Mouse (Mus musculus) right cerebral cortex, adult 18-20 months (tissue): ENCODE results near the gene Ccdc63.
"Not testable (repeated sequence)": the region's sequence is repeated elsewhere in the genome, so short reads cannot be mapped to it uniquely, and the experiment has no call there.

Source experiments
- DNase-seq: peaks from one replicate; pipeline ENCODE4 v3.0.0; 2022; ENCODE audit warnings: mixed read lengths

Ccdc63 gene

DNA sequence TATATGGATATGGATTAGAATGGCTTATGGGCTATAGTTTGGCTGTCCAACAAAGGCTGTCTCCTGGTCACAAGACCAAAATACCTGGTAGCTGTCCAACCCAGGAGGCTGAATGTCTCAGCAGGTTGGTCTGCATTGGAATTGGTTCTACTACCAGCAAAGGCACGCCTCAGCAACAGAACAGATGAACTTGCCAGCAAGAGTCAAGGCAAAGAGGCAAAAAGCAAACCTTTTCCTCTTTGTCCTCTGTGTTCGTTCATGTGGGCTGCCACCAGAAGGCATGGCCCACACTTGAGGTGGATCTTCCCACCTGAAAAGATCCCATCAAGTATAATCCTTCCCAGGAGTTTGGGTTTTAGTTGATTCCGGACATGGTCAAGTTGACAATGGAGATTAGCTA is at the start of gene Ccdc63:
TSS of gene Ccdc63 (minus strand) at position 101 of the 400 bp plus-strand sequence.
- no peak for DNase-seq

DNA sequence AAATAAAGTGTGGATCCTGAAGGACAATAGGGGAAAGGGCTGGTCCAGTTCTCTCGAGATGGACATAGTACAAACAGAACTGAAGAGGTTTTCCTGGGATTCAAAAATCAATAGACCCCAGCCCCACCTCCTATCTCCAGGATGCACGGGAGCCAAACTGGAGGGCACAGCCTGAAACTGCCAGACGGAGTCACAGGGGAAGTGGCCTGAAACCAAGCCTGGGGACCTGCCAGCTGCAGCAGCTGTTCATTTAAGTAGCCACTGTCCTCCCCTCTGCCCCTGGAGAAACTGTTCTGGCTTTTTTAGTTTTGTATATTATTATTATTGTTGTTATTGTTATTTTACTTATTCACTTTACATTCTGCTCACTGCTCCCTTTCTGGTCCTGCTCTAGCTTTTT is 48.5 kb upstream of the Ccdc63 start:
- DNase-seq = no peak

DNA sequence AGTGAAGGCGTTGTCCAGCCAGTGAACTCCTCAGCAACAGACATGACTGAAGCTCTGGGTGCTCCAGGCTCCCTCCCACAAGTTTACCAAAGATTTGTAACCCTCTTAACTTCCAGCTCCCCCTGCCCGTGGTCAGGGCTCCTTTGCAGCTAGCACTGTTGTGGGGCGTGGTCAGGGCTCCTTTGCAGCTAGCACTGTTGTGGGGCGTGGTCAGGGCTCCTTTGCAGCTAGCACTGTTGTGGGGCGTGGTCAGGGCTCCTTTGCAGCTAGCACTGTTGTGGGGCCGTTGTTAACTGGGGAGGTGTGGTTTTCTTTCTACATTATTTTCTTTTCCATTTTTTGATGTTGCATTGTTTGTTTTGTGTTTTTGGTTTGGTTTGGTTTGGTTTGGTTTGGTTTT is 44.2 kb upstream of the Ccdc63 start:
- DNase-seq = not testable (repeated sequence)

GRCm38 (mm10) chr5:122184283-122184806 is 43.7 kb upstream of the Ccdc63 start:
- no peak for DNase-seq

- no peak for DNase-seq
These were observed 39.0 kb upstream of the Ccdc63 start for GRCm38 (mm10) chr5:122179665-122180064.

DNA sequence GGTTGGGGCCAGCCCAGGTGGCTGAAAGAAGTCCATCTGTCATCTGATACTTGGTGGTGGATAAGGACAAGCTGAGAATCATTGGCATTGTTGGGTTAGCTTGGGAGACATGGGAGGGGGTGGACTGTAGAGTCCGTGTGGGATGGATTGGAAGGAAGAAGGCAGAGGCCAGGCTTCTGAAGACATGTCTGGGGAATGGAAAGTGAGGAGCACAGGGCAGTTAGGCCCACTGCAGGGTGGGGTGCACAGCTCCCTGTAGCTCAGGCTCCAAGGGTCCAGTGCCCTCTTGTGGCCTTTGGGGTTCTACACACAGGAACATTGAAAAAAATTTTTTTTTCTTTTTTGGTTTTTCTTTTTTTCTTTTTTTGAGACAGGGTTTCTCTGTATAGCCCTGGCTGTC is 35.8 kb upstream of the Ccdc63 start:
- DNase-seq = no peak

DNA sequence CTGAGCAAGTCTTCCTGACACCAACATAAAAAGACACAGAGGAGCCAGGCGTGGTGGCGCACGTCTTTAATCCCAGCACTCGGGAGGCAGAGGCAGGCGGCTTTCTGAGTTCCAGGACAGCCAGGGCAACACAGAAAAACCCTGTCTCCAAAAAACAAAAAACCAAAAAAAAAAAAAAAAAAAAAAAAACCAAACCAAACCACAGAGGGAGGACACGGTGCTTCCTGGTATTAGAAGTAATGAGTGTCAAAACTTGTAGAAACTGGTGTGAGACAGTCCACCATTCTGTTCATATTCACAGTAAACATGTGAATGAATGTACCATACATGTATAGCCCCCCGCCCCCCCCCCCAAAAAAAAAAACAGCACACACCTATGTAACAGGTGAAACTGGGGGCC is 35.3 kb upstream of the Ccdc63 start:
- no peak for DNase-seq

GRCm38 (mm10) chr5:122175402-122175801 is 34.8 kb upstream of the Ccdc63 start:
- DNase-seq = no peak

GRCm38 (mm10) chr5:122171058-122171457 is 30.4 kb upstream of the Ccdc63 start:
- DNase-seq = no peak

DNA sequence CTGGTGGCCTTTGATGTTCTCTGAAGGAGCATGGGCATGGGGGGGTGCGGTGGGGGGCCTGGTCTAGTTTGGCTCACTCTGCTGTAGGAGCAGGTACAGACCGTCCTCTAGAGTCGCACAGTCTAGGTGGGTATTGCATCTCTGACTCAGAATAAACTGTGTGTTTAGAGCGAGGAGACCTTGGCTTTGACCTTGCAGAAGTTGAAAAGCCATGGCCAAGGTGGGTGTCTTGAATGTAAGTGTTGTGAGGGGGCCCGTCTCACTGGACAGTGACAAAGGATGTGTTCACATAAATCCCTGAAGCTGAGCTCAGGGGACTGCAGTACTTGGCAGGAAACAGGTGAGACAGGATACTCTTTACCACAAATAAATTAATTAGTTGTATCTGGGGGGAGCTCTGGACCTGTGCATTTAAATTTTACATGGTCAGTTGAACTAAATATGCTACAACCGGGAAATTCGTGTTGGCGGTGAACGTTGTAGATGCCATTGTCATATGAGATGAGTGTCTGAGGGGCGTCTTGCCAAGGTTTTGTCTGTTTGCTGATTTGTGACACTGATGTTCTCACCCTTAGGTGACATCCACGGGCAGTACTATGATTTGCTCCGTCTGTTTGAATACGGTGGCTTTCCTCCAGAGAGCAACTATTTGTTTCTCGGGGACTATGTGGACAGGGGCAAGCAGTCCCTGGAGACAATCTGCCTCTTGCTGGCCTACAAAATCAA is 27.9 kb upstream of the Ccdc63 start:
- DNase-seq = no peak

DNA sequence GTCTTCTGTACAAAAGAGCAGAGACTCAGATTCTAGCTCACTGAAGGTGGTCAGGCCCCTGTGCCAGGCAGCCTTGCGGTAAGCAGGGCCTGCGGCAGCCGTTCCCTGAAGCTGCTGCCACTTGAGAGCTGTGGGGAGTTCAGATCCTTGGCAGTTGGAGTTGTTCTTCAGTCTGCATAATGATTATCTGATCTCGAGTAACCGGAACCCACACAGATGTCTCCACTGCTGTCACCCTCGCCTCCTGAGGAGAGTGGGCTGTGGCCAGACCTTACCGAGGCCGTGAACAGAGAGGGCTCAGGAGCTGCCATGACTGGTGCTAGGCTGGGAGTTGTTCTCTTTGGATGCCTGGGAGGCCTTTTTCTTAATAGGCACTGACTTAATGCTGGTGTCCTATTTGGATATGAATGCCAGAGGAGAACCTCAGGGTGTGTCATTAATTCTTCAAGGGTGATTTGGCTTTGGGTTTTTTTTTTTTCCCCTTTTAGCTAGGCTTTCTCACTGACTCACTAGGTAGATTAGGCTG is 26.1 kb upstream of the Ccdc63 start:
- DNase-seq = no peak

DNA sequence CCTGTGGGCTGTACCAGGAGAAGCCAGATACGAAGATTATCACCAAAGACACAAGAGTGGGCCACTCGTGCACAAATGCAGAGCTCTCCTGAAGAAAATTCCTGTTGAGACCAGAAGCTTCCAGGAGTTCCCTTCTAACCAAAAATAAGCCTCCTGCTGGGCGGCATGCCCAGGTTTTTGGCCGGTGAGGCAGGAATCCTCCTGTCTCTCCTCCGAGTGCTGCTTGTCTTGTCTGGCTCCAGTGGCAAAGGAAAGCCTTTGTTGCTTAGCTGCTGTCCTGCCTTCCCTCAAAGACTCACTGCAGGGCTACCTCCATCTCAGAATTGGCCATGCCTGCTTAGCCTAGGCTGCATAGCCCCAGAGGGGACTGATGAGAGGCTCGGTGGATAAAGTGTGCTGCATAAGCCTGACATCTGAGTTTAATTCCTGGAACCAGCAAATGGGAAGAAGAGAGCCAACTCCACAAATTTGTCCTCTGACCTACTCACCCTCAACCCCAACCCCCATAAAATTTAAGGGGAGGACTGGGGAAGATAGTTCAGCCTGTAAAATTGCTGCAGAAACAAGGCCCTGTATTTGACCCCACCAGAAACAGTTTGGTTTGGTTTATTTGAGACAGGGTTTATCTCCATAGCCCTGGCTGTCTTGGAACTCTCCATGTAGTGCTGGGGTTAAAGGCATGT is 24.8 kb upstream of the Ccdc63 start:
- DNase-seq = peak; percentile 76

GRCm38 (mm10) chr5:122164011-122164410 is 23.4 kb upstream of the Ccdc63 start:
- peak; percentile 27 for DNase-seq

- DNase-seq = no peak
These were observed 22.6 kb upstream of the Ccdc63 start for GRCm38 (mm10) chr5:122163194-122163593.

DNA sequence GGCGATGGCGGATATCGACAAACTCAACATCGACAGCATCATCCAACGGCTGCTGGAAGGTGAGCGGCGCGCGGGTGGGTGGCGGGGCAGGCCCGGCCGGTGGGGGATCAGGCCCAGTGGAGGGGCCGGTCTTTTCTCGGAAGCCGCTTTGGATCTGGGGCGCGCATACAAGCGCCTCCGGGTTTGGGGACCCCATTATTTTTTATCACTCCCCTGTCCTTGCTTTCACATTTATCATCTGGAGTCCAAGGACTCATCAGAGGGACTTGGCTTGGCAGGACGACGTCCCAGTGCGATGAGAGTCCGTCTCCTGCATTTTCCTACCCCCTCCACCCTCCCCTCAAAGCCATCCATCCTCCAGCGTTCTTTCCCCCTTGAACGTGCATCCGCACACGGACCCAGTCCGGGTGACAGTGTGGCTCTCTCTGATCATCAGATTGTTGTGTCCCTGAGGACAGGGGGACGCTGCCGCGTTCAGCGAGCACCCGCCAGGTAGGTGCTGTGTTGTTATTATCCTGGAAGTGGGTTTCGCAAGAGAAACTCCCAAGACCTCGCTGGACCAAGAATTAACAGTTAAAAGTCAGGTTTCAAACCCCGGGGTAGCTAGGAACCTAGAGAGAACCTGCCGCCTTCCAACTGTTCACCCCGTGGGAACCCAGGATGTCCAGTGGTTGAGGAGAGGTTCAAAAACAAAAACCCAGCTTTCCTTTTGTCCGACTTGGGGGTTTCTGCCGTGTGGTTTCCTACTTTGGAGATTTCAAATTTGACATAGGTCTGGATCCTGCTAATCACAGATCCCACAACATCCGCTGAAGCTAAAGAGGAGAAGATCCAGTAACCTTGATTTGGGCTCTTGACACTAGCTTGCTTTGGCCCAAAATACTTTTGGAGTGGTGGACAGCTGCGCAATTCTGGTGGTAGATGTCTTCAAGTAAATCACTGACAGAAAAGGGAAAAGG is 18.2 kb upstream of the Ccdc63 start:
- DNase-seq = no peak

- peak; percentile 93 for DNase-seq
These were observed 17.3 kb upstream of the Ccdc63 start, which contains the start of gene Ppp1cc for GRCm38 (mm10) chr5:122157827-122158381. Ppp1cc (plus strand) TSS chr5:122158278.

GRCm38 (mm10) chr5:122156486-122156885 is 15.9 kb upstream of the Ccdc63 start:
- DNase-seq = no peak

DNA sequence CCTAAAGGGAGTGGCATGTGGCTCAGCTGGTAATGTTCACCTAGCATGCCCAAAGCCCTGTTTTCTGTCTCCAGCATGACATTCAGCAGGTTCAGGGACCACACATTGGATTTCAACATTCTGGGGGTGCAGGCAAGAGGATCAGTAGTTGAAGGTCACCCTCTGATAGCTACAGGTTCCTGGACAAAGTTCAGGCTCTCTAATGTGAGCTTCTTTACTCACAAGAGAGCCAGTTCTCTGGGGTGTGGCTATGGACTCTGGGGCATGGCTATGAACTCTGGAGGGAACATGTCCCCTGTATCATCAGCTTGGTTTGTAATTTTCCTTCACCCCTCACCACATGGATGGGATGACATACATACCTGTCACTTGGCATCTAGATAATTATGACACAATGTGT is 15.0 kb upstream of the Ccdc63 start:
- no peak for DNase-seq

DNA sequence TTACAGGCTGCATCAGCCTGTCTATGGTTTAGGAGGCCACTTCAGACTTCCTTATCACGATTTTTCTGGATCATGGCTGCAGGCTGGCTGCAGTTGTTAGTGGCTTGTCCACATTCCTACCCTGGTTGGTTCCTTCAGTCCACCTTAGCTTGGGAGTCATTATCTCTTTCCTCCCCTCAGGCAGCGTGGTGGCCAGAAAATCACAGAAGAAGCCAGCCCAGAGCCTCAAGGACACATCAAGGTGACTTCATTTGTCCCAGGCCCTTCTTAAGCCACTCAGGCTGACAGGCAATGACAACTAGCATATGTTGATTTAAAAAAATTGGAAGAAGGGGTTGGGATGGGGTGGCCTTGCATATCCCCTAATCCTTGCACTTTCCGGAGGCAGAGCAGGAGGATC is 14.2 kb upstream of the Ccdc63 start:
- no peak for DNase-seq

DNA sequence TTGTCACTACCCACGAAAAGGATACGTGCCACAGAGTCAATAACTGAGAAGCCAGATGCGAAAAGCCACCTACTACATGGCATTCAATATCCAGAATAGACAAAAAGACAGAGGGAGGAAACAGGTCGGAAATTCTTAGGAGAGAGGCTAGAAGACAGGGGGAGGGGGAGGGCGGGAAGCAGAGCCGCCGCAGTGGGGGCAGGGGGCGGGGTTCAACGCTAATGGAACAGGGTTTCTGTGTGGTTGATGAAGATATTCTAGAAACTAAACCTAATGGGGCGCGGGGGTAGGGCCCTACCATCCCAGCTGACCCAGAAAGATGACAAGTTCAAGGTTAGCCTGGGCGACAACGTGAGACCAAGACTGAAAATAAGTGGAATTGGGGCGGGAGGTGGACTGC is 13.4 kb upstream of the Ccdc63 start:
- DNase-seq = no peak

DNA sequence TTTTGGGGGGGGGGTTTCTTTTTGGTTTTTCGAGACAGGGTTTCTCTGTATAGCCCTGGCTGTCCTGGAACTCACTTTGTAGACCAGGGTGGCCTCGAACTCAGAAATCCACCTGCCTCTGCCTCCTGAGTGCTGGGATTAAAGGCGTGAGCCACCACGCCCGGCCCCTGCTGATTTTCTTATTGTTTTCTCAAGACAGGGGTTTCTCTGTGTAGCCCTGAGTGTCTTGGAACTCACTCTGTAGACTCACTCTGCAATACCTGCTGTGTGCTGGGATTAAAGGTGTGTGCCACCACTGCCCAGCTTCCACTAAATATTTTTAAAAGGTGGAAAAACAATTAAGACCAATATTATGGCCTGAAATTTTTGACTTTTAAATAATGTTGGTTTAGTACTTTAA is 11.9 kb upstream of the Ccdc63 start:
- not testable (repeated sequence) for DNase-seq

DNA sequence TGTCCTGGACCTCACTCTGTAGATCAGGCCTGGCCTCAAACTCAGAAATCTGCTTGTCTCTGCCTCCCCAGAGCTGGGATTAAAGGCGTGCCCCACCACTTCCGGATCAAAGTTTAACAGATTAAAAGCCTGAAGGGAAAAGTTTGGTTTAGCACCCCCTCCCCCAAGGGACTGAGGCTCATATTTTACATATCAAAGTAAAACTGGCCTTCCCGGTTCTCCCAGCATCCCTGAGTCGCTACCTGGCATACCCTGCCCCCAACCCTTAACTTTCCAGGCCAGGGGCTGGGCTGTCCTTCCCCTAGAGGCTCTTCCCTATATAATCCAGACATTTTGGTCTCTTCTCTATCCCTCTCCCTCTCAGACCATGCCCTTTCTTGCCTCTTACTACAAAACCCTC is 8.6 kb upstream of the Ccdc63 start:
- DNase-seq = no peak
